Mouse (Mus musculus) kidney, postnatal 0 days (tissue): ENCODE measurements at regions not wholly inside any gene's neighbourhood (a gene's known extent, or its start where the extent isn't known, plus 50 kb on each side); places are given as distances from the start of the nearest gene placed in this dataset.

ENCODE experiments used
- ATAC-seq: fragments of 200-750 bp; cut with Nextera tagmentation; replicated peaks from 2 replicates; pipeline ENCODE4 v1.8.0; 2017; ENCODE audit warnings: low read depth, moderate number of reproducible peaks, moderate TSS enrichment, moderate library complexity; ENCODE audit not compliant: low FRiP score
- DNase-seq: peaks from one replicate; pipeline ENCODE4 v3.0.0-alpha.2; 2016; ENCODE audit warnings: low spot score
- H3K27ac ChIP-seq: fragments of 300-500 bp; sonication (generic); 2 replicates; pipeline ENCODE4 v1.5.1; 2014; ENCODE audit warnings: mild to moderate bottlenecking
- H3K27me3 ChIP-seq: fragments of 300-500 bp; sonication (generic); 2 replicates; pipeline ENCODE4 v1.6.1; 2014; ENCODE audit warnings: low read length, mixed read lengths; ENCODE audit not compliant: insufficient read depth
- H3K36me3 ChIP-seq: fragments of 300-500 bp; sonication (generic); 2 replicates; pipeline ENCODE4 v1.6.1; 2014; ENCODE audit warnings: low read length, mixed read lengths; ENCODE audit not compliant: insufficient read depth
- H3K4me1 ChIP-seq: fragments of 300-500 bp; sonication (generic); replicated peaks from 2 replicates; pipeline ENCODE4 v1.6.1; 2014; ENCODE audit warnings: antibody characterized with exemption, low read length, mixed read lengths; ENCODE audit not compliant: insufficient read depth
- H3K4me2 ChIP-seq: fragments of 300-500 bp; sonication (generic); 2 replicates; pipeline ENCODE4 v1.6.1; 2014; ENCODE audit warnings: mild to moderate bottlenecking, low read length, moderate library complexity, mixed read lengths
- H3K4me3 ChIP-seq: fragments of 300-500 bp; sonication (generic); replicated peaks from 2 replicates; pipeline ENCODE4 v1.5.1; 2014; ENCODE audit warnings: low read depth, low read length
- H3K9ac ChIP-seq: fragments of 300-500 bp; sonication (generic); 2 replicates; pipeline ENCODE4 v1.6.1; 2014; ENCODE audit warnings: low read depth, low read length
- H3K9me3 ChIP-seq: fragments of 300-500 bp; sonication (generic); replicated peaks from 2 replicates; pipeline ENCODE4 v1.6.1; 2016; ENCODE audit warnings: low read length, inconsistent platforms, mixed read lengths
- CTCF ChIP-seq: IDR thresholded peaks from 2 replicates; pipeline ENCODE4 v1.5.1; 2016; ENCODE audit warnings: antibody characterized with exemption, low read depth, mild to moderate bottlenecking, moderate library complexity
- WGBS: fragments of 180-500 bp; shearing (Covaris S2); extraction: QIAGEN DNeasy Blood & Tissue Kit; methylation state at CpG from one replicate; pipeline ENCODE4 v1.1.7; 2014; 5-methylcytosine and 5-hydroxymethylcytosine counted together

- ATAC-seq (no peak), DNase-seq (no peak)
- Histone ChIP-seq H3K36me3 (no peaks in the 10 kb centered on the region), H3K9ac (no peak overlapping the region), H3K4me1 (no peaks in the 10 kb centered on the region), H3K4me3 (no peak overlapping the region), H3K27me3 (no peaks in the 10 kb centered on the region), H3K9me3 (no peaks in the 10 kb centered on the region), H3K27ac (no peak overlapping the region), H3K4me2 (peak overlapping the region; percentile 1; the same call in 1 of the 2 replicates)
- 4% methylated on average over 18 of the region's 18 CpGs for WGBS
- no peak for TF ChIP-seq CTCF
These were observed 79.4 kb upstream of the Larp1 start for GRCm38 (mm10) chr11:57929506-57929905.

- Histone ChIP-seq H3K27ac (no peak overlapping the region), H3K4me1 (no peaks in the 10 kb centered on the region), H3K4me2 (no peak overlapping the region), H3K4me3 (no peak overlapping the region), H3K27me3 (no peaks in the 10 kb centered on the region), H3K9ac (no peak overlapping the region), H3K36me3 (no peaks in the 10 kb centered on the region), H3K9me3 (no peaks in the 10 kb centered on the region)
- no peak for ATAC-seq
- TF ChIP-seq CTCF = peak; percentile 28; the same call in 1 of the 2 replicates
- 83% methylated on average over 2 of the region's 2 CpGs for WGBS
- DNase-seq = no peak
These were observed 87.6 kb upstream of the Hand1 start for GRCm38 (mm10) chr11:57920263-57920662.

- no peaks in the 10 kb centered on the region for H3K4me1 ChIP-seq
- no peaks in the 10 kb centered on the region for H3K9me3 ChIP-seq
- DNase-seq (peak; percentile 30), ATAC-seq (no peak; the same call in 1 of the 2 replicates)
- H3K4me3 ChIP-seq = no peak overlapping the region
- no peaks in the 10 kb centered on the region for H3K36me3 ChIP-seq
- H3K9ac ChIP-seq = no peak overlapping the region
- H3K27ac ChIP-seq = no peak overlapping the region
- no peak for TF ChIP-seq CTCF
- H3K4me2 ChIP-seq = no peak overlapping the region
- 57% methylated on average over 18 of the region's 18 CpGs for WGBS
- no peaks in the 10 kb centered on the region for H3K27me3 ChIP-seq
These were observed 85.9 kb upstream of the Hand1 start for GRCm38 (mm10) chr11:57918447-57919059.

- ATAC-seq (no peak), DNase-seq (no peak)
- Histone ChIP-seq H3K4me1 (no peaks in the 10 kb centered on the region), H3K27ac (no peak overlapping the region), H3K36me3 (no peaks in the 10 kb centered on the region), H3K9ac (no peak overlapping the region), H3K4me2 (no peak overlapping the region), H3K27me3 (no peaks in the 10 kb centered on the region), H3K4me3 (no peak overlapping the region), H3K9me3 (no peaks in the 10 kb centered on the region)
- WGBS = 74% methylated on average over 5 of the region's 5 CpGs
- peak; percentile 25 for TF ChIP-seq CTCF
These were observed 85.4 kb upstream of the Hand1 start for GRCm38 (mm10) chr11:57917974-57918373.

- H3K9me3 ChIP-seq = no peaks in the 10 kb centered on the region
- no peak for TF ChIP-seq CTCF
- no peak overlapping the region for H3K4me3 ChIP-seq
- H3K27ac ChIP-seq = no peak overlapping the region
- no peaks in the 10 kb centered on the region for H3K27me3 ChIP-seq
- DNase-seq (no peak), ATAC-seq (no peak)
- H3K9ac ChIP-seq = no peak overlapping the region
- no peak overlapping the region for H3K4me2 ChIP-seq
- no peaks in the 10 kb centered on the region for H3K4me1 ChIP-seq
- WGBS = 23% methylated on average over 6 of the region's 6 CpGs
- no peaks in the 10 kb centered on the region for H3K36me3 ChIP-seq
These were observed 83.4 kb upstream of the Hand1 start for GRCm38 (mm10) chr11:57916016-57916415.

GRCm38 (mm10) chr11:57913801-57914560, 81.4 kb upstream of the Hand1 start:
- 78% methylated on average over 3 of the region's 3 CpGs for WGBS

More at GRCm38 (mm10) chr11:57913801-57914560, 81.4 kb upstream of the Hand1 start:
- no peak for TF ChIP-seq CTCF
- Histone ChIP-seq H3K9me3 (no peaks in the 10 kb centered on the region), H3K36me3 (no peaks in the 10 kb centered on the region), H3K9ac (no peak overlapping the region), H3K4me1 (no peaks in the 10 kb centered on the region), H3K4me2 (no peak overlapping the region), H3K27ac (no peak overlapping the region), H3K27me3 (no peaks in the 10 kb centered on the region), H3K4me3 (no peak overlapping the region)
- ATAC-seq = no peak
- DNase-seq = no peak
